Mouse (Mus musculus): Measurements from ENCODE around the gene Frmd4b.

DNA sequence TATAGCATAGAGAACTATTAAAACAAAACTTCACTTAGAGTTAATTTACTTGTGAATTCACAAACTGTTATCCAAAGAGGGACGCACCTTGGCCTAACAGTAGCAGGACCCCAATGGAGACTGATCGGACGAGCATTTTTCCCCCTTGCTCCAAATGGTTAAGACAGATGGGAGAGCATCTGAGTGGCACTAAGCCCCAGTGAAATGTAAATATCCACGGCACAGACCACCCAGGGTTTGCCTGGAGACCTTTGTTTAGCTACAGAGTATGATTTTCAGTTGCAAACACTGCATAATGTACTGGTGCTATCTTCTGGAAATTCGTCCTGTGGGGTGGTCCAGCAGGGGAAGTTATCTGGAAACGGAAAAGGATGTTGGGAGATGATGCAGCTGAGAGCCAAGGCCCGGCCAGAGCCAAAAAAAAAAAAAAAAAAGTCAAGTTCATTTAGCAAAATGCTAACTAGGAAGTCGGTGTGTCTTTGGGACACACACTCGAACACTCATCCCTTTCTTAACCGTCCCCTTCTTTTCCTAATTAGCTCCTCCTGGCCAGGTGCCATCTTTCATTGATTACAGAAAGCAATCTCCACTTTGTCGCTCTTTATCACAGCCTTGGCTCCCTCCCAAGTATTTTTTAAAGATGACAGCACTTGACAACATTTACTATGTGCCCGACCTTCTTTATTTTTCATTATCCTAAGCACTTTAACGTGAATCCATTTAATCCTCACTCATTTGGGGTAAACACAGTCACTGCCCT is 95.9 kb downstream of the Frmd4b start:
- TF ChIP-seq CTCF (IDR thresholded peaks at IDR 0.05; ENCODE audit: extremely low read depth, insufficient read depth, insufficient read length, insufficient replicate concordance) (no peak), POLR2A (IDR thresholded peaks at IDR 0.05; ENCODE audit: low read depth, low read length) (no peak)
